Mouse (Mus musculus) brain, adult 2 months (tissue): ENCODE measurements around the gene Nsmce4a.
"Not testable (repeated sequence)": the region's sequence is repeated elsewhere in the genome, so short reads cannot be mapped to it uniquely, and the experiment has no call there.

Experiments used
- DNase-seq: peaks from one replicate; pipeline ENCODE4 v3.0.0; 2011; ENCODE audit warnings: low read depth, low spot score

Gene Nsmce4a

DNA sequence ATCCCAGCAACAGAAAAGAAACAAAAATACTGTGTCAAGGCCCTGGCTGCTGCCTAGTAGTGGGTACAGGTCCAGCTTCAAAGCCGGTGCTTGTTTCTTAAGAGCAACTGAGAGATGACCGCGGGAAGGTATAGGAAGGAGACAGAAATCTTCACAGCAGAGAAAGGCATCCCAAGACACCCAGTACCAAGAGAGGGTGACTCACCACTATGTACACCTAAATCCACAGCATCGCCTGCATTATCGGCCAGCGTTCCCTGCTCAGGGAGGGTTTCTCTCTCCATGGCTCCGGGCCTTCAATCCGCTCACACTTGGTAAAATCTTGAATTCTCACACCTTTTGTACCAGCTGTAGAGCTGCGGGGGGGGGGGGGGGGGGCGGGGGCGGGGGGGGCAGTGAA lies at the start of gene Nsmce4a:
TSS of gene Nsmce4a (minus strand) at position 298 of the 400 bp plus-strand sequence.
- DNase-seq, result no peak

DNA sequence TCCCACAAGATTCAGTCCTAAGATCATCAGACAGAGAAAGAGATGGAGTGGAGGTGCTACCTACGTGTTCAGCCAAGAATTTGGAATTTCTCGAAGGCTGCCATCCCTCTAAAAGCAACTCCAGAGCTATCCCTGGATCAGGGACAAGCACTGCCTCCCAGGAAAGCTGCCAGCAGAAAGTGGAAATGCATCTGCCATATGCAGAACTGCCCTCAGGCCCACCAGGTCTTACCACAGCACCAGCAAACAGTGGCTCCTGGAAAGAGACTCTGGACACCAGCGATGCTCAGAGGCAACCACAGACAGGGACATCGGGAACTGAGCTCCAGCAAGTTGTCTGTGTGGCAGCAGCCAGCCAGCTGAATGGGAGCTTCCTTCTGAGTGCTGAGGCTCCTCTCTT lies 49.4 kb upstream of the Nsmce4a start:
- DNase-seq, result no peak

DNA sequence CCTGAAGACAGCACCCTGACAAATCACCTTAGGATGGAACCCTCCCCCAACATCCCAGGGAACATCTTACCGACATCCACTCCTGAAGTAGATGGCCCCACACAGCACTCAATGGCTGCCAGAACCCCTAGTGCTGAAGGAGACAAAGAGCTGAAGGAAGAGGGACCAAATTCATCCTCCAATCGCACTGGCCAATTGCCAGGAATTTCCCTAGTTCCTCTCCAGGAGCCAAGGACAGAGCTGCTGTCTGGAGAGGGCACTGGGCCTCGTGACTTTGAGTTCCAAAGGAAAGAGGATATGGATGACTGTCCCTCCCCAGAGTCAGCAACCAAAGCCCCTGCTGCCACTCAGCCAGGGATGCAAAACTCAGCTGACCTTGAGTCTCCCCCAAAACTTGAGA lies 49.0 kb upstream of the Nsmce4a start:
- no peak for DNase-seq

DNA sequence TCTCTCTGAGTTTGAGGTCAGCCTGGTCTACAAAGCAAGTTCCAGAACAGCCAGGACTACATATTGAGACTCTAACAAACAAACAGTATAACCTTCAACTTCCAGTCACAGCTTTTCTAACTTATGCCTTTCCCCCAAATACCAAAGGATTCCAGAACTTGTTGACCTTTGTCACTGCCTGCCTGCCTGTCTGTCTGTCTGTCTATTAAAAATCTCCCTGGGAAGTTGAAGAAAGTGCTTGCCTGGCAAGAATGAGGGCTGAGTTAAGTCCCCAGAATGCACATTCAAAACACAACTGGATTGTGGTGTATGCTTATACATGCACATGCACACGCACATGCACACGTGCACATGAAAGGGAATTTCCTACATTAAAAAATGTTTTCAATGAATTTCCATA lies 48.1 kb upstream of the Nsmce4a start:
- no peak for DNase-seq

DNA sequence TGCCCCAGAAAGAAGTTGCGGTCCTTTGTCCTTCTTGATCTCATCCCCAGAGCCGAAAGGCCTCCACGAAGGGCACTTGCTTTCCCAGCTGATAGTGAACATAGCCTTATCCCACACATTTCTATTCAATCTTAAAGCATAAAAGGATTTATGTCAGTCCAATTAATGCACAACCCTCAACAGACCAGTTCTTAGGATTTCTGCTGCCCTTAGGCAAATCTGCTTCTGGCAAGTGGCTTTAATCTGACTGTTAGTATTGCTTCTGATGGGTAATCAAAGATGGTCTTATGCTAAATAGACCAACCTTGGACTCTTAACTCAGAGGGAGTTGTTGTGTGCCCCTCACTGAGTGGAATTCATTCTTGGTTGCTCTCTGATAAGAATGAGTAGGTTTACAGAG lies 44.7 kb upstream of the Nsmce4a start:
- no peak for DNase-seq

DNA sequence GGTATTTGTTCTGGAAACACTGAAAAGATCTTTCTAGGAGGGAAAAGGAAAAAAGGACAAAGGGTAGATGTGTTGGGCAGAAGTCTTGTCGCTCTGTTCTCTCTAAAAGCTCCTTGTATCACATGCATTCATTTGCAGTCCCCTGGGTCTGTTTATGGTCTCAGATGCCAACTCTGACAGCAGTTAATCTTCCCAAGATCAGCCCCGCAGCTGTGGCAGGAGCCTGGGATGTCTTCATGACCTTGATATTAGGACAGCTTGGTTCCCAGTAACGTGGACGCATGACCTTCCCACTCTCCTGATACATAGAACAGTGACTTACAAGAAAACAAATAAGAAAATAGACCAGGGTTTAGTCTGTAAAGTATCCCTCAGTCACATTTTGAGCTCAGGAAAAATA lies 41.1 kb upstream of the Nsmce4a start:
- DNase-seq, result no peak

DNA sequence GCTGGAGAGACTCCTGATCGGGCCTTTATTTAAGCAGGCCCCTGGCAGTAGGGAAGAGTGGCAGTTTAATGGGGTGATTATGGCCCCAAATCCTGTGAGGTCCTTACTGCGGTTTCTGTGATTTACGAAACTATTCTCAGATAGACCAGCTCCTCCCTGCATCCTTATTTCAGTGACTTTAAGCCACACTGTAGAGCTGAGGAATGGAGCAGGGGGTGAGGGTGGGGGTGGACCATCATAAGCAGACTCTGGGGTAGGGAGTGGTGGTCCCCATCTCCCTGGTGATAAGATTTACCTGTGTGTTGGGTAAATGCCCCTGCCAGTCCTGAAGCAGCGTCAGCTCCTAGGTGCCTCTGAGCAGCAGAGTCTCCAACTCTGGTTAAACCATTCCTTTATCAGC lies 34.0 kb upstream of the Nsmce4a start:
- no peak for DNase-seq

DNA sequence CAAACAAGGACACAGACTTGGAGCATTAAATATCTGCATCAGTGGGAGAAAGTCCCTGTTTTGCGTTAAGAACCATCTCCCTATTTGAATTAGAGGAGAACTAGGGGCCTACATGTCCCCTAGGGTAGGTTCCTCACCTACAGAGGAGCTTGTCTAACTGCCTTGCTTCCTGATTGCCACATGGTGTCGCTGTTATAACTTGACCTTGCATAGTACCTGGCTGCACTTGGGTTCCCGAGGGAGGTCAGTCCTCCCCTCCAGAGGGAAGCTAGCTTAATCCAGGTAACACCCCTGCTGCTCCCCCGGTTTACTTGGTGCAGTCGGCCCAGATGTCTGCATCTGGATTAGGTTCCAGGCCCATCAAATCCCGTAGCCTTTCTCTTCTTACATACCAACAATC lies 32.2 kb upstream of the Nsmce4a start:
- DNase-seq, result no peak

DNA sequence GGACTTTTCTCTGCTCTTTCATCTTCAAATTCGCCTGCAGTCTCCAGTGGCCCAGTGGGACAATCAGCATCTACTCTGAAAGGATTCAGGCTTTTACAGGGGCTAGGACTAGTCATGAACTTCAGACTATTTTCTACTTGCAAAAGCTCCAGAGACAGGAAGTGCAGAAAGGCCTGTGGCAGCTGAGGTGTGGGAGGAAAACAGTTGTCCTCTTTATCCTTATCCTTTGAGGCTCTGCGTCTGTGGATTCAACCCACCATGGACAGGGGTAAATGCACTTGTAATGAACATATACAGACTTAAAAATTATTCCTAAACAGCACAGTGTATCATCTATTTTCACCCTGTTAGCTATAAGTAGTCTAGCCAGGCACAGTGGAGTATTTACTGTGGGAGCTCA lies 31.5 kb upstream of the Nsmce4a start:
- peak; percentile 79 for DNase-seq

DNA sequence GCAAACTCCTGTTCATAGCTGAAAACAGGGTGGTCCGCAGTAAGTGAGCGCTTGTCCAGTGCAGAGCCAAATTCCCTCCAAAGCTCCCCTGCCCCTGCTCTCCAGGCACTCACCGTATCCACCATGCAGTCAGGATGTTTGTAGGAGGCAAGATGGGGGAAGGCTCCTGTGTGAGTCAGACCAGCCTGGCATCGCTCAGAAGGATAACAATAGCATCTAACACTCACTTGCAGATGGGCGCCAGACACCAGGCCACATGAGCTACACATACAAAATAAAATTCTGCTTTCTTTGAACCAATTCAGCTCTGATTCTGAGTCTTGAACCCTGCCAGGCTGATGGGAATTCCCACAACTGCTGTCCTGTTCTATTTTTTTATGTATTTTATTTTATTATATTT lies 30.6 kb upstream of the Nsmce4a start:
- DNase-seq, result peak; percentile 89

DNA sequence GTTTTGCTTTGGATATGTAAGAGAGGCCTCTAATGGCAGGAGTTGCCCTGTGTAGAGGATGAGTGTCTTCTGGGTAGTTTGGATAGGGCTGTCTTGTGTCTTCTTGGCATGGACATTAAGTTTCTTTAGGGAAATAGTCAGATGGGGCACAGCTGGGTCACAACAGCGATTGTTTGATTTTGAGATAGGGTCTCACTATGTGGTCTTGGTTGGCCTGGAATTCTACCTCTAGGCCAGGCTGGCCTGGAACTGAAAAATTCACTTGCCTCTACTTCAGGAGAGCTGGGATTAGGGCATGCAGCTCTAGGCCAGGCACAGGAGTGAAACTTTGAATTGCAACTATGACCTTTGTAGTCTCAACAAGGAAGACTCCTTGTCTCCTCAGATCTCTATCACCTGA lies 29.9 kb upstream of the Nsmce4a start:
- no peak for DNase-seq

DNA sequence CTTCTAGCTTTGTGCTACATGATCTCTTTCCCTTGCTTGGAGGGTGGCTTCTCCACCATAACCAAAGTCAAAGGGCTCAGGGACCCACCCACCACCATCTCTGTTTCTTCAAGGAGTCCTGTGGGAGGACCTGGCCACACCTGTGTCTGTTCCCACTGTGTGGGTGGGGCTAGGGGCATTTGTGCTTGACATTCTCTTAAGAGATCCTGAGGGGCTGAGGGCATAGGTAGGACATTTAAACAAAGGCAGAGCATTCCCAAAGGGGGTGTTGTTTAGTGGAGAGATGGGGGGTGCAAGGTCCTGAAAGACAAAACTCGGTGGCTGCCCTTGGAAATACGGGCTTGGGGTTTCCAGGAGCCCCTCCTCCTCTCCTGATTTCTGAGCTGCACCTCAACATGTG lies 27.6 kb upstream of the Nsmce4a start:
- no peak for DNase-seq

DNA sequence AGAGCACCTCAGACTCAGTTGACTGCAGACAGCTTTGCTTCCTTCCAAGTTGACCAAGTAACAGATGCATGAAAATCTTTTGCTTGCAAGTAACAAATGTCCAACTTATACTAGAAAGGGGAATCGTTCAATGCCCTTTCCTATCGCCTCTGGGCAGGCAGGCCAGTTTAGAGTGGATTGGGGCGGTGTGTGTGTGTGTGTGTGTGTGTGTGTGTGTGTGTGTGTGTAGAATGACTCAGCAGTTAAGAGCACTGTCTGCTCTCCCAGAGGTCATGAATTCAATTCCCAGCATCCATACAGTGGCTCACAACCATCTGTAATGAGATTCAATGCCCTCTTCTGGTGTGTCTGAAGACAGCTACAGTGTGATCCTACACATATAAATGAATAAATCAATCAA lies 27.2 kb upstream of the Nsmce4a start:
- DNase-seq, result no peak

DNA sequence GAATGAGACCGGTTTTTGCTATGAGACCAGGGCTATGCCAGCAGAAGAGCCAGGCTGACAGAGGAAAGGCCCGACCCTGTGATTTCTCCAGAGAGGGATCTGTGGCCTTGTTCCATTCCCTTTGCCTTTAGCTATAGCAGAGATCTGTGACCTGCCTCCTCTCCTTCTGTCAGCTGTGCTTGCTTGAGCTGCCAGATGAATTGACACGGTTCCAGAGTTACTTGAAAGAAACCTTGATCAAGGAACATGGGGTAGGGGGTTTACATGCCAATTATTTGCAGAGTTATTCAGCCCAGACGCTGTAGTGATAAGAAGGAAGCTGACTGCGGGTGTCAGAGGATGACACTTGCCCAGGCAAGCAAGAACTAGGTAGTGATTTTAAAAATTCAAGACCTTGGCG lies 24.6 kb upstream of the Nsmce4a start:
- no peak for DNase-seq

DNA sequence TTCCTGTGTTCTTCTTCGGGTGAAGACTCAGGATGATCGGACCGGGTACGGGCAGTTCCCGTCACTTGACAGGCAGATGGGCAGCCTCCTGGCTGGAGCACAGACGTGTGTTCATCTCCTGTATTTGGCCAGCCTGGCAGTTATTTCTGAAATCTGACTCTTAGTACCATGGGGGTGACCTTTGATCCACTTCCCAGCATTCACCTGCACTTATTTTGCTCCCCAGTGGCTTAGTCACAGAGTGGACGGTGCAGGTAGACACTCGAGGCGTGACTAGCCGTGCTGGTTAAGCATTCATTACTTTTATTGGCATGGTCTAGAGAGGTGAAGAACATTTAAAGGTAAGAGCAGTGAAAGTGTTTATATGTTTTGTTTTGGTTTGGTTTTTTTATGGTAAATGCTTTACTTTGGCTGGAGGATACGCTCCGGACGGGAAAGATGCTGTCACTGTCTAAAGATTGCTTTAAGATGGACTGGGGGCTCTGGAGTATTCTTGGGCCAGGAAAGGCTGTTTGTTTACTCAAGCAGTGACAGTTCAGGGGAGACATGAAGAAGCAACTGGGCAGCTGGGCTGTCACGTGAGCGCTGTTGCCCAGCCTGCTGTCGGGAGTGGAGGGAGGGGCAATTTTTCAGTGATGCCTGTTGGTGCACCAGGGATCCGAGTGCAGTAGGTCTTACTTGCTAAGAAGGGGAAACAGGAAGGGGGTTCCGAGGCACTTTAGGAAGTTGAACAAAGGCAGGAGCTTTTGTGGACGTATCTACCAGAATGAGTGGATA lies 23.3 kb upstream of the Nsmce4a start:
- not testable (repeated sequence) for DNase-seq

DNA sequence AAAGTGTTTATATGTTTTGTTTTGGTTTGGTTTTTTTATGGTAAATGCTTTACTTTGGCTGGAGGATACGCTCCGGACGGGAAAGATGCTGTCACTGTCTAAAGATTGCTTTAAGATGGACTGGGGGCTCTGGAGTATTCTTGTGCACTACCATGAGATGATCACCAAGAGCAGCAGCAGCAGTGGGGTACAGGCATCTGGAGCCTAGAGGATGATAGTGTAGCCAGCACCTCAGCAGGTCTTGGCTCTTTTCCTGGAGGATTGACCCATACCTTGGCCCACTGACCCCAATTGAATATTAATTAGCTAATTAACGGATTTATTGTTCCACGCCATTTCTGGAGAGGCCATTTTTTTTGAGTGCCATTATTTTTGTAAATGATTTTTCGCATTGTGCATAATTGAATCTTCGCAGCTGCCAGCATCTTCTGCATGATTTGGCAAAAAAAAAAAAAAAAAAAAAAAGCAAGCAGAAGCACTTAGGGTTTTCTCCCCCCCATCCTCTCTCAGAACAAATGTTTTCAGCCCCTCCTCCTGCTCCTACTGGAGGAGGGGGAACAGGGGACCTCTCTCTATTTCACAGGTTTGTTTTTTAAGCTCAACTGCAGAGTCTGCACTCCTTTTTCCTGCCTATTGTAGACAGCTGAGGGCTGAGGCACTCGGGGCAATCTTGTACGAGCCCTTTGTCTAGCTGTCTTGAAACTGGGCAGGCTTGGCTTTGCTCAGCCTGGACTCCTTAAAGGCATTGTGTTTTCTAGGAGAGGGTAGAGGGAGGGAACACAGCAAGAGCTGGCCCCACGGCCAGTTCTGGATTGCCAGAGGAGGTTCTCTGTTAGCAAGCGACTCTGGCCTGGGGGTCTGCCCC lies 20.7 kb upstream of the Nsmce4a start:
- DNase-seq, result not testable (repeated sequence)

DNA sequence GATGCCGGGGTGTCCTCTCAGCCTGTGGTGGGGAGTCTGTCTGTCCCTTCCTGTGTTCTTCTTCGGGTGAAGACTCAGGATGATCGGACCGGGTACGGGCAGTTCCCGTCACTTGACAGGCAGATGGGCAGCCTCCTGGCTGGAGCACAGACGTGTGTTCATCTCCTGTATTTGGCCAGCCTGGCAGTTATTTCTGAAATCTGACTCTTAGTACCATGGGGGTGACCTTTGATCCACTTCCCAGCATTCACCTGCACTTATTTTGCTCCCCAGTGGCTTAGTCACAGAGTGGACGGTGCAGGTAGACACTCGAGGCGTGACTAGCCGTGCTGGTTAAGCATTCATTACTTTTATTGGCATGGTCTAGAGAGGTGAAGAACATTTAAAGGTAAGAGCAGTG lies 20.1 kb upstream of the Nsmce4a start:
- not testable (repeated sequence) for DNase-seq

DNA sequence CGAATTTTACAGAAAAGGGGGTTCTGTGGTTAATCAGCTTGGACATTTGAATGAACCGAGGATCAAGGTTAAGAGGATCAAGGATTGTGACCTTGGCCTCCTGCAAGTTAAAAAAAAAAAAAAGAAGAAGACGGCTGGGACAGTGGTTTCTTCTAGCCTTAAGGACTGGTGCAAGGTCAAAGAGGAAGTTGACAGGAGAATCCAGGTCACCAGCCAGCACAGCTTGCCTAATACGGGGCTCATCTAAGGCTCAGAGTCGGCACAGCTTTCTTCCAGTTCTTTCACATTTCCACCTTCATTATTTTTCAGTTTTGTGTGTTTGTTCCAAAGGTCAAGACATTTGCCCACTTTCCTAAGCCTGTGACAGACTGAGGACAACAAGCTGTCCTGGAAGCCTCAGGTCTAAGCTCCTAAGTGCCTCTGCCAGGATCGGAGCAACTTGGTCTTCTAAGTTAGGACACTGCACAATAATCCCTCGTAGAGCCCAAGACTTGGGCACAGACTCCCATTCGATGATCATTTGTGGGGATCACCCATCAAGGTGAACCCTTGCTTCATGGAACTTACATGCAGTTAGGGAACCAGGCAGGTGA lies 18.0 kb upstream of the Nsmce4a start:
- DNase-seq, result no peak

DNA sequence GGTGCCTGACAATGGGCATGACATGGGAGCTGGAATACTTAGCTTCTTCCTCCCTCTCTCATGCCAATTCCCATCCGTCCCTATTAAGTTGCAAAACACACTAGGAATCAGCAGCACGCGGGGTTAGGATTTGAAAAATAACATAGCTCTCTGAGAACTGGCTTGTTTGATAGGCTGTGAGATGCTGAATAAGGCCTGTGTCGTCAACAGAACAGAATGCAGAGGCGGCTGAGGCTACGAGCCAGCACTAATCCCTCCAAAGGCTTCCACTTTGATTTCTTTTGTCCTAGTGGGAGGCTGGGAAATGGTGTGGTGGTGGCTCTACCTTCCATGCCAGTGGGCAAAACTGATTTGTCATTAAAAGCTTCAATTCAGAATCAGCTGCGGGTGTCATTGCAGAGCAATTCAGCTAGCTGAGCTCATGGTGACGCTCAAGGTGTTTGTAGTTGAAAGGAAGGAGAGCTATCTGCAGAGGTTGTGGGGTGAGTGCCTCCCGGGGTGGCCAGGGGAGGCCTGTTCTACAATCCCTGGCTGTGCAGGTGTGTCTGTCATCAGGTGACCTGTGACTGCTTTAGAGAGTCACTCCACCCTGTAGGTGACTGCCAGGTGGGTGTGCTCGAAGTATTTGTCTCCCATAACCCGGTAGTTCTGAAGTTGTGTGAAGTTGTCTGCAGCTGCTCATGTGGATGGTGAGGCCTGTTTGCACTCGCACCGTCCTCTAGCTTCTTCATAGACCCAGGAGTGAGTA lies 17.3 kb upstream of the Nsmce4a start:
- DNase-seq, result peak; percentile 42

DNA sequence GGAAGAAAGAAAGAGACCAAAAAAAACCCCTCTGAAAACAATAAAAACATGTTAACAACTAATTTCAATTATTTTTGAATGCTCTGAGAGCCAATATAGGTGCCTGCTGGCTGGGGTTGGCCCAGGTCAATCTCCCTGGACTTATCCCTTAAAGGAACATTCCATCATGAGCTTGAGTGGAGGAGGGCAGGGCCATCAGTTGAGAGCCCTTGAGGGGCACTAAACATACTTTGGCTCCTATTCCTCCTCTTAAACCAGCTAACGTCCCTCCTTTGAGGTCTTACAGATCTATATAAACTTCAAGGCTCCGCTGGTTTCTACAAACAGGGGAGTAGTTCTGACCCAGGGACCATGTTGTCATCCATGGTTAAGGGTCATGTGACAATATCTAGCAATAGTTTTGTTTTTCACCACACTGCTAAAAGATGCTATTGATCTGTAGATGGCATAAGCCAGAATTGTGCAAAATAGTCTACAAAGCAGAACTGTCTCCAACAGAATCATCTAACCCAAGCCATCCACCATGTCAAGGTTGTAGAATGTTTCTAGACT lies 13.7 kb upstream of the Nsmce4a start:
- no peak for DNase-seq

DNA sequence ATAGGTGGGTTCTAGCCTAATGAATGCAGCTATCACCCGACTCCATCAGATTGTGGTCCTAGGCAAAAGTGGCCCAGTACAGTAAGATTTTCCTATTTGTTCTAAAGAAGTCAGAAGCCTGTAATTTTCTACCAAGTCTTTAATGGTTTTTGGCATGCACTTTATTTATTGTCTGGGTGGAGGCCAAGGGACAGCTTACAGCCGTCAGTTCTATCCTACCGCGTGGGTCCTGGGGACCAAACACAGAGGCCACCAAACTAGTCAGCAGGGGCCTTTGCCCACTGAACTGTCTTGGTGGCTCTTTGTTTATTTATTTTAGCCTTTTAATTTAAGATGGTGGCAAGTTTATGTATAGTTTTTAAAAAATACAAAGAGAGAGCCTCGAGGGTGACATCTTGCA lies 5.7 kb upstream of the Nsmce4a start:
- no peak for DNase-seq

DNA sequence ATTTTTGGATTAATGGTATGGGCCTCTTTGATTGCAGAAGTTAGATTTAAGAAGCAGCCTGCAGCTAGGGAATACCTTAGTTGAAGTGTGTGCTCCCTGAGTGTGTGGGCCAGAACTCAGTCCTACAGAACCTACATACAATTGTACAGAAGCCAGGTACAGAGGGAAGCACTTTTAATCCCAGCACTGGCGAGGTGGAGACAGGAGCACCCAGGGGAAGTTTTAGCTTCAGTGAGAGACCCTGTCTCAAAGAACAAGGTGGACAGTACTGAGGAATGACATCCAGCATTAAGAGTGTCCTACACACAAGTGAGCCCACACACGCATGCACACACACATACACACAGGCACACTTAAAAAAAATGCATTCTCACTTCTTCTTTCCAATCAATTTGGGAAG lies 5.1 kb upstream of the Nsmce4a start:
- DNase-seq, result no peak
